In the genomic region with DNA sequence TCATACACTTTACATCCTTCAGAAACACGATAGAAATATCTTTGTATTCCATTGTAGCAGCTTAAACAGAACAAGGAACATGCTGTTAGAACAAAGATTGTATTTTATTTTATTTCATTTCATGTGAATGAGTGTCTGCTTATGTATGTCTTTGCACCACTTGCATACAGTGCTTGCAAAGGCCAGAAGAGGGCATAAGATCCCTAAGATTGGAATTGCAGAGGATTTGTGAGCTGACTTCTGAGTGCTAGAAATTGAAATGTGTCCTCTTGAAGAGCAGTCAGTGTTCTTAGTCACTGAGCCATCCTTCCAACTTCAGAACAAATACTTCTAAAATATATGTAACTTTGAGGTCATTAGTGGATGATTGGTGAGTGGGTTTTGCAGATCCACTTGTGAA, we compare ENCODE assay signal across 11 mouse cellular contexts. TPM values are rescaled to one million over a fixed set of nuclear protein-coding genes. Genes with fewer than 3 reads are reported as not detected.
A peak's percentile ranks its signal among the peaks of the same experiment; 100 is the strongest.
DNase-seq lines count a peak whose midpoint lies in the region; ATAC-seq and TF ChIP-seq lines count a peak whose summit lies in the region.
"Had no signal": no experiment of that assay in that cellular context is flagged by ENCODE, and none has a peak within 500 bp of the region (broad histone marks: within the 10 kb centered on the region; RNA-seq: fewer than 3 reads in every experiment).

No protein-coding gene starts in this region.

- ATAC-seq in cerebellum, adult (ENCODE audit: insufficient number of reproducible peaks, low FRiP score, low TSS enrichment), result no peak
- no peak for ATAC-seq in kidney, postnatal 0 days (replicated peaks; ENCODE audit: low FRiP score, low read depth)
- ATAC-seq in kidney, embryonic 15.5 days (replicated peaks; ENCODE audit: low FRiP score), result no peak
- ATAC-seq: forebrain, embryonic 16.5 days had no signal

- WGBS in kidney, postnatal 0 days, result 73% methylated on average over 1 of the region's 1 CpGs
- WGBS in kidney, embryonic 15.5 days, result 64% methylated on average over 1 of the region's 1 CpGs

- H3K27ac ChIP-seq in kidney, postnatal 0 days, result no peak overlapping the region
- no peak overlapping the region for H3K27ac ChIP-seq in kidney, embryonic 15.5 days
- H3K27ac ChIP-seq in CH12.LX (ENCODE audit: insufficient read depth, low read depth), result no peak overlapping the region
- H3K27ac ChIP-seq: midbrain, embryonic 12.5 days had no signal

- peak; percentile 9 to 10 for DNase-seq in cerebellum, adult 18-20 months
- peak; percentile 61 for DNase-seq in kidney, postnatal 0 days (ENCODE audit: low spot score)
- DNase-seq in CH12.LX (ENCODE audit: extremely low read depth), result peak; percentile 39
- peak; percentile 23 to 40 for DNase-seq in kidney, postnatal 36 days
- no peak for DNase-seq in adrenal gland, adult 8-10 months
- DNase-seq in spleen, postnatal 14 days (ENCODE audit: low spot score in 2 of 2), result no peak
- DNase-seq: right cerebral cortex, postnatal 4 days had no signal

- H3K79me2 ChIP-seq in CH12.LX (replicated peaks; ENCODE audit: control insufficient read depth, extremely low read depth, insufficient read depth, poor library complexity, severe bottlenecking), result no peaks in the 10 kb centered on the region

- H3K27me3 ChIP-seq in kidney, postnatal 0 days (ENCODE audit: insufficient read depth, low read length), result no peaks in the 10 kb centered on the region
- no peaks in the 10 kb centered on the region for H3K27me3 ChIP-seq in kidney, embryonic 15.5 days
- H3K27me3 ChIP-seq in CH12.LX (replicated peaks), result no peaks in the 10 kb centered on the region
- H3K27me3 ChIP-seq: midbrain, embryonic 12.5 days had no signal

- in situ Hi-C loops in CH12.LX (cut with MboI; ENCODE audit: low pct_ligation_motif_present, low pct_unique_long_range_greater_than_20kb, low sequenced_read_pairs), result loop anchor here (10.0 kb wide), 2 partner anchors 87 to 137 kb away; no protein-coding TSS in a partner anchor

- H3K36me3 ChIP-seq in kidney, postnatal 0 days (ENCODE audit: insufficient read depth, low read length), result no peaks in the 10 kb centered on the region
- H3K36me3 ChIP-seq in kidney, embryonic 15.5 days, result no peaks in the 10 kb centered on the region
- peaks cover 2 to 39% of the 10 kb centered on the region in 2 experiments for H3K36me3 ChIP-seq in CH12.LX (replicated peaks in 1 of 2; ENCODE audit: control insufficient read depth in 1 of 2, insufficient read depth in 1 of 2, low read length in 1 of 2)
- H3K36me3 ChIP-seq: midbrain, embryonic 12.5 days had no signal

- dilution Hi-C loops in CH12.LX (cut with MboI; ENCODE audit: extremely low pct_ligation_motif_present, extremely low pct_unique_long_range_greater_than_20kb, low sequenced_read_pairs), result no loop called here

- H3K4me1 ChIP-seq in kidney, postnatal 0 days (replicated peaks; ENCODE audit: insufficient read depth, low read length), result no peaks in the 10 kb centered on the region
- no peaks in the 10 kb centered on the region for H3K4me1 ChIP-seq in kidney, embryonic 15.5 days
- H3K4me1 ChIP-seq in CH12.LX (ENCODE audit: control insufficient read depth in 1 of 2, insufficient read depth in 2 of 2), result peaks cover 0 to 17% of the 10 kb centered on the region in 2 experiments; a peak in 2 of 4 replicates
- H3K4me1 ChIP-seq: midbrain, embryonic 12.5 days had no signal

- TF ChIP-seq CTCF in kidney, postnatal 0 days (IDR thresholded peaks at IDR 0.05; ENCODE audit: low read depth), result peak; percentile 80
- peak in 1 of 2 experiments; percentile 65; a peak in 2 of 4 replicates for TF ChIP-seq CTCF in CH12.LX (conservative IDR thresholded peaks at IDR 0.05 in 1 of 2, IDR thresholded peaks at IDR 0.05 in 1 of 2; ENCODE audit: low read depth in 2 of 2, low read length in 2 of 2)

- no peak overlapping the region for H3K9ac ChIP-seq in kidney, postnatal 0 days (ENCODE audit: low read depth, low read length)
- no peak overlapping the region for H3K9ac ChIP-seq in kidney, embryonic 15.5 days
- H3K9ac ChIP-seq in CH12.LX (ENCODE audit: insufficient read depth, low read depth), result no peak overlapping the region
- H3K9ac ChIP-seq: midbrain, embryonic 12.5 days had no signal

- no peaks in the 10 kb centered on the region for H3K9me3 ChIP-seq in kidney, postnatal 0 days (replicated peaks; ENCODE audit: low read length)
- no peaks in the 10 kb centered on the region for H3K9me3 ChIP-seq in kidney, embryonic 15.5 days (replicated peaks)
- H3K9me3 ChIP-seq in CH12.LX (replicated peaks; ENCODE audit: low read length), result no peaks in the 10 kb centered on the region
- H3K9me3 ChIP-seq: midbrain, embryonic 12.5 days had no signal

- no peak for TF ChIP-seq POLR2A in CH12.LX (IDR thresholded peaks at IDR 0.05; ENCODE audit: low read depth, low read length)

- no peak overlapping the region for H3K4me3 ChIP-seq in kidney, postnatal 0 days (replicated peaks; ENCODE audit: low read depth, low read length)
- H3K4me3 ChIP-seq in kidney, embryonic 15.5 days (replicated peaks), result no peak overlapping the region
- no peak overlapping the region for H3K4me3 ChIP-seq in CH12.LX (replicated peaks in 1 of 3; ENCODE audit: low read depth in 2 of 3, low read length in 2 of 3, poor library complexity in 1 of 3)
- H3K4me3 ChIP-seq: midbrain, embryonic 12.5 days had no signal

- peak; percentile 63 for TF ChIP-seq RAD21 in CH12.LX (IDR thresholded peaks at IDR 0.05; ENCODE audit: low read depth, low read length)

- no peak overlapping the region for H3K4me2 ChIP-seq in kidney, postnatal 0 days (ENCODE audit: low read length)
- no peak overlapping the region for H3K4me2 ChIP-seq in kidney, embryonic 15.5 days
- no peak overlapping the region for H3K4me2 ChIP-seq in CH12.LX (ENCODE audit: insufficient read depth, low read depth, poor library complexity, severe bottlenecking)
- H3K4me2 ChIP-seq: midbrain, embryonic 12.5 days had no signal

- TF ChIP-seq EP300 in CH12.LX (IDR thresholded peaks at IDR 0.05; ENCODE audit: low read length), result no peak

TF ChIP-seq in CH12.LX, 34 proteins besides CTCF, POLR2A, EP300 and RAD21:
- no peak for TF ChIP-seq HCFC1 (IDR thresholded peaks at IDR 0.05; ENCODE audit: low read depth, low read length)
- TF ChIP-seq SMC3 (IDR thresholded peaks at IDR 0.05; ENCODE audit: low read depth, low read length), result peak; percentile 67

RNA-seq across cellular contexts. Expression of a gene that starts 27.0 kb away (rescaled TPM):
- polyA plus RNA-seq in kidney, postnatal 0 days (2015; fragmentation: Nextera tagmentation; extraction: Ambion mirVana), result 57.2 and 60.7 TPM in 2 replicates
- polyA plus RNA-seq in kidney, embryonic 15.5 days (2015; fragmentation: Nextera tagmentation; extraction: Ambion mirVana), result 41.1 and 42.3 TPM in 2 replicates
- total RNA-seq in CH12.LX (2012; rRNA removed) (19.9 and 21.3 TPM in 2 replicates), CH12.LX (2014; rRNA removed) (49.2 and 56.3 TPM in 2 replicates)
- polyA plus RNA-seq in CH12.LX (2012; ENCODE audit: insufficient read length, low read depth), result 33.1 and 33.2 TPM in 2 replicates
- 10 to 100 TPM; 31.7 to 46.4 (median 42.3) TPM for total RNA-seq in adrenal gland, adult 8-10 months (2022)

RNA-seq across cellular contexts. Expression of a gene that starts 27.1 kb away (rescaled TPM):
- polyA plus RNA-seq in kidney, postnatal 0 days (2015; fragmentation: Nextera tagmentation; extraction: Ambion mirVana), result 7.9 and 8.4 TPM in 2 replicates
- 9.8 and 10.4 TPM in 2 replicates for polyA plus RNA-seq in kidney, embryonic 15.5 days (2015; fragmentation: Nextera tagmentation; extraction: Ambion mirVana)
- total RNA-seq in CH12.LX (2012; rRNA removed) (14.7 and 14.9 TPM in 2 replicates), CH12.LX (2014; rRNA removed) (33.8 and 37.3 TPM in 2 replicates)
- 13.2 and 13.3 TPM in 2 replicates for polyA plus RNA-seq in CH12.LX (2012; ENCODE audit: insufficient read length, low read depth)
- total RNA-seq in adrenal gland, adult 8-10 months (2022), result 1 to 10 TPM; 5.6 to 9.9 (median 7.4) TPM

Comparison
In these comparisons a context has a peak if more than half of its experiments do, and no peak if none do; other contexts are left out.
1. DNase-seq: peak in cerebellum, adult 18-20 months (2 of 2), kidney, postnatal 0 days (single experiment), CH12.LX (single experiment) and kidney, postnatal 36 days (2 of 2); none in adrenal gland, adult 8-10 months (single experiment) and spleen, postnatal 14 days (0 of 2).